Comparison of ENCODE assay signal across 12 mouse cellular contexts in the genomic region with DNA sequence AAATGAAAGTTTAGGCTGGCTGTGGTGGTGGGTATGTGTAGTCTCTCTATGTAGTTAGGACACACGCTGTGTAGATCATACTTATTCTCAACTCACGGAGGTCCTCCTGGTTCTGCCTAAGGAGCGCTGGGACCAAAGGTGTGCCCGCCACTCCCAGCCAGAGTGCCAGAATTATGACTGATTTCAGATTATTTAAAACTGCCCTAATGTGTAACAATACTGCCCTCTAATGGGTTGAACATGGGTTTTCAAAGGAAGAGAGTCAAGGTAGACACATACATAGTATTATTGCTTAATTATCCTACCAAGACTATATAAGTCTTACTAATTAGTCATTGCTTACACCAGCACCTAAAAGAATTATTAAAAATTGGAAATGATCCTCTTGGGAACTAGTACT. TPM values are rescaled to one million over a fixed set of nuclear protein-coding genes. Genes with fewer than 3 reads are reported as not detected.
DNase-seq lines count a peak whose midpoint lies in the region; ATAC-seq and TF ChIP-seq lines count a peak whose summit lies in the region.
"Had no signal": no experiment of that assay in that cellular context is flagged by ENCODE, and none has a peak within 500 bp of the region (broad histone marks: within the 10 kb centered on the region; RNA-seq: fewer than 3 reads in every experiment).

No protein-coding gene starts in this region.

- no peak for ATAC-seq in kidney, postnatal 0 days (replicated peaks; ENCODE audit: low FRiP score, low read depth)
- ATAC-seq in erythroid progenitor cell, adult 5-6 weeks (replicated peaks; ENCODE audit: low FRiP score, poor library complexity, severe bottlenecking): peak; percentile 54

- H3K36me3 ChIP-seq in kidney, postnatal 0 days (ENCODE audit: insufficient read depth, low read length): peaks cover 38% of the 10 kb centered on the region
- H3K36me3 ChIP-seq in hindbrain, embryonic 10.5 days: peaks cover 82% of the 10 kb centered on the region

- DNase-seq in kidney, postnatal 0 days (ENCODE audit: low spot score): peak; percentile 20
- DNase-seq in kidney, postnatal 14 days: no peak
- DNase-seq in 3T3-L1 (ENCODE audit: low read depth, low spot score): peak; percentile 39
- DNase-seq in 416B (ENCODE audit: low read depth): peak; percentile 59
- DNase-seq in urinary bladder, adult 2 months (ENCODE audit: low spot score): no peak
- no peak for DNase-seq in hindbrain, embryonic 10.5 days (ENCODE audit: low spot score)
- DNase-seq: adrenal gland, postnatal 10 days; cerebellum, adult 18-20 months; heart, postnatal 4 days had no signal

- no peak overlapping the region for H3K27ac ChIP-seq in kidney, postnatal 0 days
- no peak overlapping the region for H3K27ac ChIP-seq in hindbrain, embryonic 10.5 days

- no peaks in the 10 kb centered on the region for H3K4me1 ChIP-seq in kidney, postnatal 0 days (replicated peaks; ENCODE audit: insufficient read depth, low read length)
- no peaks in the 10 kb centered on the region for H3K4me1 ChIP-seq in hindbrain, embryonic 10.5 days (replicated peaks)

- no peak overlapping the region for H3K4me2 ChIP-seq in kidney, postnatal 0 days (ENCODE audit: low read length)

- H3K9me3 ChIP-seq in kidney, postnatal 0 days (replicated peaks; ENCODE audit: low read length): no peaks in the 10 kb centered on the region
- H3K9me3 ChIP-seq in hindbrain, embryonic 10.5 days: no peaks in the 10 kb centered on the region

- no peak overlapping the region for H3K4me3 ChIP-seq in kidney, postnatal 0 days (replicated peaks; ENCODE audit: low read depth, low read length)
- no peak overlapping the region for H3K4me3 ChIP-seq in hindbrain, embryonic 10.5 days

- no peaks in the 10 kb centered on the region for H3K27me3 ChIP-seq in kidney, postnatal 0 days (ENCODE audit: insufficient read depth, low read length)
- H3K27me3 ChIP-seq in hindbrain, embryonic 10.5 days (ENCODE audit: insufficient read depth, poor library complexity, severe bottlenecking): no peaks in the 10 kb centered on the region

- peak; percentile 65 for TF ChIP-seq CTCF in kidney, postnatal 0 days (IDR thresholded peaks at IDR 0.05; ENCODE audit: low read depth)

- WGBS in kidney, postnatal 0 days: 96% methylated on average over 4 of the region's 4 CpGs
- WGBS in hindbrain, embryonic 10.5 days: 94% methylated on average over 4 of the region's 4 CpGs

- H3K9ac ChIP-seq in kidney, postnatal 0 days (ENCODE audit: low read depth, low read length): no peak overlapping the region

RNA-seq across cellular contexts. Expression of a gene that starts 35.6 kb away (rescaled TPM):
- 27.9 and 31.3 TPM in 2 replicates for polyA plus RNA-seq in kidney, postnatal 0 days (2015; fragmentation: Nextera tagmentation; extraction: Ambion mirVana)
- total RNA-seq in erythroid progenitor cell, adult 5-6 weeks (2015; ENCODE audit: low replicate concordance): 2.5 and 6.5 TPM in 2 replicates
- 8.9 and 12.9 TPM in 2 replicates for total RNA-seq in erythroid progenitor cell, adult 5-6 weeks (2017; ENCODE audit: low replicate concordance)
- 36.0 TPM in 2 replicates for polyA plus RNA-seq in urinary bladder, adult 2 months (2012; rRNA removed)
- polyA plus RNA-seq in hindbrain, embryonic 10.5 days (2016; fragmentation: Nextera tagmentation; extraction: Ambion mirVana): 37.2 and 53.0 TPM in 2 replicates

RNA-seq across cellular contexts. Expression of a gene that starts 36.7 kb away (rescaled TPM):
- polyA plus RNA-seq in kidney, postnatal 0 days (2015; fragmentation: Nextera tagmentation; extraction: Ambion mirVana): 7.4 and 10.0 TPM in 2 replicates
- 15.1 and 18.9 TPM in 2 replicates for total RNA-seq in erythroid progenitor cell, adult 5-6 weeks (2015; ENCODE audit: low replicate concordance)
- total RNA-seq in erythroid progenitor cell, adult 5-6 weeks (2017; ENCODE audit: low replicate concordance): 17.1 TPM in 1 of 2 replicates, not detected in the other
- 11.5 and 11.7 TPM in 2 replicates for polyA plus RNA-seq in urinary bladder, adult 2 months (2012; rRNA removed)
- 2.4 and 9.9 TPM in 2 replicates for polyA plus RNA-seq in hindbrain, embryonic 10.5 days (2016; fragmentation: Nextera tagmentation; extraction: Ambion mirVana)
- polyA plus RNA-seq: embryonic facial prominence, embryonic 14.5 days had no signal

RNA-seq across cellular contexts. Expression of a gene that starts 44.7 kb away (rescaled TPM):
- 0.33 and 0.38 TPM in 2 replicates for polyA plus RNA-seq in kidney, postnatal 0 days (2015; fragmentation: Nextera tagmentation; extraction: Ambion mirVana)
- not detected in 2 replicates for total RNA-seq in erythroid progenitor cell, adult 5-6 weeks (2015; ENCODE audit: low replicate concordance)
- not detected in 2 replicates for total RNA-seq in erythroid progenitor cell, adult 5-6 weeks (2017; ENCODE audit: low replicate concordance)
- 0.06 and 0.11 TPM in 2 replicates for polyA plus RNA-seq in urinary bladder, adult 2 months (2012; rRNA removed)
- polyA plus RNA-seq in hindbrain, embryonic 10.5 days (2016; fragmentation: Nextera tagmentation; extraction: Ambion mirVana): not detected in 2 replicates
- total RNA-seq: left cerebral cortex, adult 8-10 months had no signal
- polyA plus RNA-seq: embryonic facial prominence, embryonic 14.5 days had no signal

Comparison
In these comparisons a context has a peak if more than half of its experiments do, and no peak if none do; other contexts are left out.
1. DNase-seq: peak in kidney, postnatal 0 days (single experiment), 3T3-L1 (single experiment) and 416B (single experiment); none in kidney, postnatal 14 days (single experiment), urinary bladder, adult 2 months (single experiment) and hindbrain, embryonic 10.5 days (single experiment).